Mouse (Mus musculus): ENCODE data around the gene Fbxw26.
"Not testable (repeated sequence)": the region's sequence is repeated elsewhere in the genome, so short reads cannot be mapped to it uniquely, and the experiment has no call there.

DNA sequence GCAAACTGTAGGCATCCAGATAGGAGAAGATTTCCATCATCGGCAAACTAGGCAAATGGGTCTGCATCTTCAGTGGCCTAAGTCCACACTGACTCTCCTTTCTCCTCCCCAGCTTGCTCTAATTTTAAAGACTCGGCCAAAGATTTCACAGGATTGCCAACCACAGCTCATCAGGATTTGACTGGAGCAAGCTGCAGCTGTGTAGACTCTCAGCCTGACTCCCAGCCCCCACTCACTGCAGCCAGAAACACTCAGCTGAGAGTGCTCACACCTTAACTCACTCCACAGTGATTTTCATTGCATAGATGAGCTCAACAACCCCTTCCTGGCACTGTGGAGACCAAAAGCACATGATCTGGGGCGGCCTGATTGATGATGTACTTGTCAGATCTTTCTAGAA is at the start of gene Fbxw26:
- not testable (repeated sequence) for TF ChIP-seq CTCF (IDR thresholded peaks at IDR 0.05; ENCODE audit: control insufficient read depth, insufficient read depth, insufficient replicate concordance, low read depth, low read length); POLR2A (IDR thresholded peaks at IDR 0.05; ENCODE audit: control insufficient read depth, low read depth, low read length)
